Mouse (Mus musculus): ENCODE measurements around the gene Adamts17. TPM values are rescaled to one million over a fixed set of nuclear protein-coding genes. Genes with fewer than 3 reads are reported as not detected.

Adamts17 gene
- polyA plus RNA-seq, 1 experiment: 2.1 TPM

GRCm38 (mm10) chr7:66933251-66933650, 93.7 kb downstream of the Adamts17 start:
- no peak for DNase-seq (ENCODE audit: low spot score)

DNA sequence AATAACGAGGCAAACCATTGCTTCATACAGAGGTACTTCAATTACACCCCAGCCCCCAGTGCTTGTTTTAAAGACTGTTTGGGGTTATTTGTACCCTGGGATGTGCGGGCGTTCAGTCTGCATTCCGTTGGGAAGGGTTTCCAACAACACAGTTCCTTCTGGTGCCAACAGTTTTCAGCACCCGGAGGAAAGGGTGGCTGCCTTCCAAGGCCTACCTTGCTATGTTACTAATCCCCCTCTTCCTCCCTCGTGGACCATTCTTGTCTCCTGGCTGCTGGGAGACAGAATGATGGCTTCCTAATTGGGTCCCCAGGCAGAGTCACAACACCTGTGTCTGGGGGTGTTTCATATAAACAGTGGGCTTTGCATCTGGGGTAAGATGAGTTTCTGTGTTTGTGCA, 94.5 kb downstream of the Adamts17 start:
- no peak for DNase-seq (ENCODE audit: low spot score)

DNA sequence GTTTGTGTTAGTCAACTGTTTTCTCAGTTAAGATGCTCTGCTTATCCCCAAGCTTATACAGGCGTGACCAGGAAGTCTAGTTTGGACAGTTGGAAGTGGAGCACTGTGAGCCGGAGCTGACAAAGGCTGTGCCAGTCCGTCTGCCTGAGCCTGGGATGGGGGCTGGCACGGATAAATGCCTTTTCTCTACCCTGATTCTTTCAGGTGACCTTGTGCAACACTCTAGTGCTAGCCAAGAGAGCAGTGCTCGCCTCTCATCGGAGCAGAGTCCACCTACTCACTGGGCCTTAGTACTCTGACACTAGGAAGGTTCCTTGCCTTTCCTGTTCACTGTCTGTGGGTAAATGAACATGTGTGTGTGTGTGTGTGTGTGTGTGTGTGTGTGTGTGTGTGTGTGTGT, 95.5 kb downstream of the Adamts17 start:
- DNase-seq (ENCODE audit: low spot score): no peak

- DNase-seq (ENCODE audit: low spot score): no peak
Measured at GRCm38 (mm10) chr7:66936042-66936755, 96.7 kb downstream of the Adamts17 start.

DNA sequence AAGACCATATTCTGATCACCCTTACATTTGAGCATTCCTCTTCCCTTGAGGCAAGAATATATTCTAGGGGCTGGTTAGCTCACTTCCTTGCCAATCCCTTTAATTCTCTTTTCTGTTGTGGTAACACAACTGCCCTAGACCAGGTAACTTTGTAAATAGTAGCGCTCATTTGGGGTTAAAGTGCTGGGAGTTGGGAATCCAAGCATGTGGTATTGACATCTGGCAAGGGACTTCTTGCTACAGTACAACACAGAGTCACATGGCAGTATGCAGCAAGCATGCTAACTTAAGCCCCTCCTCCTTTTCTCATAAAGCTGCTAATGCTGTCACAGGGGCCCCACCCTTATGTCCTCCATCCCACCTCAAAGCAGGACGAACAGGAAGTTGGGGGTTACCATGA, 97.4 kb downstream of the Adamts17 start:
- no peak for DNase-seq (ENCODE audit: low spot score)

DNA sequence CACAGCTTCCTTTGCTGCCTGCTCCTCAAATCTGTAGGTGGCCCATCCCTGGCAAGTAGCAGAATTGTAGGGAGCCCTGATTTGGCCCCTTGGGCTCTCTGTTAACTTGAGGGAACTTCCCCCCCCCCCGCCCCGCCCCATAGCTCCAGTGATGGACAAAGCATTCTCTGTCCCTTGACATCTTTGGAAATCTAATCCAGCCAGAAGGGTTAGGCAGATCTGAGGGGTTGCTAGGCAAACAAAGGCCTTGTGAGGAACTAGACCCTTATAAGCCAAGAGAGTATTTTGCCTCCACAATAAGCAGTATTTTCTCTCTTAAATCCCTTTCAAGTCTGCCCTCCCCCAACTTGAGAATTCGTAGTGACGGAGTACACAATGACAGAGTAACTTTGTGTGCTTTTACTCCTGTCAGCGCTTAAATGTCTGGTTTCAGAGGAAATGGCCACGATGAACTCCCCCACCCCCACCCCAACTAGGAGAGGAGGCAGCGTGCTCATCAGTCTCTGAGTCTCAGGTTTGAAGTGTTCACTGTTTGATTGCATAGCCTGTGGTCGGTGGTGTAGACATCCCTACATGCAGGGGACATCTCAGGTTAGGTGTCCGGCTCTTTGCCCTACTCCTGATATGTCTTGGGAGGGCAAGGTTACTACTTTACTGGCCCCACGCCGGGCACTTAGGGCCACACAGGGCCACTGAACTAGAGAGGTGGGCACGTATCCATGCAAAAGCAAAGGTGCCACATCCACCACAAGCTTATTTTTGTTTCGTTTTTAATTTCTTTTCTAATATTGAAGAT, 99.7 kb downstream of the Adamts17 start:
- DNase-seq (ENCODE audit: low spot score): no peak

- DNase-seq (ENCODE audit: low spot score): no peak
Measured at GRCm38 (mm10) chr7:66940761-66941160, 101.2 kb downstream of the Adamts17 start.

DNA sequence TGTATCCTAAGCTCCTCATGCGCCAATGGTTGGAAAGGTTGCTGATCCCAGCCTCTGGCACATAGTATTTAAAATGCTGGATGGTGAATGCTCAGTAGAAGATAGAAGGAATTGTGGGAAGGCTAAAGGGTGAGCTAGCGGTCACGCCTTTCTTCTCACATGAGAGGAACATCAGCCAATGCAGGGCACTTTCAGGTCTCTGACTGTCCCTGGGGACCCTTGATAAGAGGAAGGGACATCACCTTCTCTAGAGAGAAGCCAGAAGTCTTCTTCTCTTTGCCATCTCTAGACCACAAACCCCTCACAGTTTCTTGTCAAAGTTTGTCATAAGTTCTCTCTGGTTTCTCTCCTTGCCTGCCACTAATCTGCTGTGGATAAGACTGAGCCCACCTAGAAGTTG, 109.5 kb downstream of the Adamts17 start:
- no peak for DNase-seq (ENCODE audit: low spot score)

DNA sequence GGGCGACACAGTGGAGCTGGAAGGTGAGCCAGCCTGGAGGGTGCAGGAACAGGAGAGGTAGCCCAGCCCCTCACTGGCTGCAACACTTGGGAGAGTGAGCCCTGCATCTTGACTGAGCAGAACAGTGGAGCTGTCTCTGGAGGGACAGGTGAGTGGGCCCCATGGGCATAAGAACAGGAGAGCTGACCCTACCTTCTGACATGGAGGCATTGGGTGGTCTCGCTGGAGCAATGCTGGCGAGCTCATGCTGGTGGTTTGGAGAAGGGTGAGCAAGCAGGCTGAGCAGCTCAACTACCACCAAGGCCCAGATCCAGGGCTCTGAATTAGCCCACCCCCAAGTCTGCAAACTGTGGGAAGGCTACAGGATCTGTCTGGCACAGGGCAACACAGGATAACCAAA, 113.4 kb downstream of the Adamts17 start:
- no peak for DNase-seq (ENCODE audit: low spot score)

- DNase-seq (ENCODE audit: low spot score): no peak
Measured at GRCm38 (mm10) chr7:66954073-66954472, 114.5 kb downstream of the Adamts17 start.

DNA sequence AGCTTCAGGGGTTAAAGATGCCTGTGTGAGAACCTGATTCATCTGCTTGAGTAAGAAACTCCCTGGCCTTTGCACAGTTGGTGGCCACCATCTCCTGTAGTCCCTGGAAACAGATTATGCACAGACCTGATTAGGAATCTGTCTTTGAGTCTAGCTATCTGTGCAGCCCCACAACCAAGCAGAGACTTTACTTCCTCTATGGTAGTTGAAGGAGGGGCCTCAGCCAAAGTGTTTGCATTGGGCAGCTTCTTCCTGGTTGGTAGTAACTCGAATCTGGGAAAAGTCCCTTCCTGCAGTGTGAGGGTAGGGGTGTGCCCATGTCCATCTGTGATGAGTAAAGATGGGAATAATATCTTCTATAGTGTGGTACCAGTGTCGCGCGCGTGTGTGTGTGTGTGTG, 115.2 kb downstream of the Adamts17 start:
- DNase-seq (ENCODE audit: low spot score): no peak

GRCm38 (mm10) chr7:66955455-66955919, 116.0 kb downstream of the Adamts17 start:
- no peak for DNase-seq (ENCODE audit: low spot score)

GRCm38 (mm10) chr7:66955978-66956377, 116.4 kb downstream of the Adamts17 start:
- DNase-seq (ENCODE audit: low spot score): no peak

- DNase-seq (ENCODE audit: low spot score): no peak
Measured at GRCm38 (mm10) chr7:66957764-66958163, 118.2 kb downstream of the Adamts17 start.

DNA sequence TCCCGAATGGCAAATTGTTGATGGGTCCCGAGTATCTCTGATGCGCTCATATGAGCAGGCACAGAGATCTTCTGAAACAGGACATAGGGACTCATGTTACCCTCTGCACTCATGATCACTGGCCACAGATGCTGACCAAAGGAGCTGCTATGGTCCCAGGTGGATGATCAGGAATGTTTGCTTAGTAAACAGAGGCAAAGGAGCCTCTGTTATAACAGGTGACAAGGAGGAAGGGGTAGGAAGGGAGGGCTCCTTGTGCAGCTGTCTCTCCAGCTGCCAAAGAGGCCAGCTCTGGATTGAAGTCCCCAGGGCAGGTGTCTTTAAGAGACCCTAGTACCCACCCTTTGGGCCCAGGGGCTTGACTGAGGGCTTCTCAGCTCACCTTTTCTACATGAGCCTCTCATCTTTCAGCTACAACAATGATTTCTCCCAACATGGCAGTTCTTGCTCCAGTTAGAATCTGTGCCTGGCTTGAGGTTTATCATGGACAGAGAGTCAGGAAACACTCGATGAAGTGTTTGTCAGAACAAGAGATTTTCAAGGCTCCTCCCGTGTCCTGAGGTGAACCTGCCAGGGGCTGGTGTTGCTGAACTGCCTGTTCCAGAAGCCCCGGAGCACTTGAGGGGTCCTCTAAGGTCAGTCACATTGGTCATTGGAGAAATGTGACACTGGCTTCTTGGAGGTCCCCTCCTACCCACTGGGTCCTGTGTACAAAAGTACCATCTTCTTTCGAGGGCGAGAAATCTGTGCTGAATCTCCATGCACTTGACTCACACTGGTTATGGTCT, 120.9 kb downstream of the Adamts17 start:
- DNase-seq (ENCODE audit: low spot score): no peak

GRCm38 (mm10) chr7:66962736-66963135, 123.2 kb downstream of the Adamts17 start:
- no peak for DNase-seq (ENCODE audit: low spot score)

- DNase-seq (ENCODE audit: low spot score): no peak
Measured at GRCm38 (mm10) chr7:66963541-66963940, 124.0 kb downstream of the Adamts17 start.

DNA sequence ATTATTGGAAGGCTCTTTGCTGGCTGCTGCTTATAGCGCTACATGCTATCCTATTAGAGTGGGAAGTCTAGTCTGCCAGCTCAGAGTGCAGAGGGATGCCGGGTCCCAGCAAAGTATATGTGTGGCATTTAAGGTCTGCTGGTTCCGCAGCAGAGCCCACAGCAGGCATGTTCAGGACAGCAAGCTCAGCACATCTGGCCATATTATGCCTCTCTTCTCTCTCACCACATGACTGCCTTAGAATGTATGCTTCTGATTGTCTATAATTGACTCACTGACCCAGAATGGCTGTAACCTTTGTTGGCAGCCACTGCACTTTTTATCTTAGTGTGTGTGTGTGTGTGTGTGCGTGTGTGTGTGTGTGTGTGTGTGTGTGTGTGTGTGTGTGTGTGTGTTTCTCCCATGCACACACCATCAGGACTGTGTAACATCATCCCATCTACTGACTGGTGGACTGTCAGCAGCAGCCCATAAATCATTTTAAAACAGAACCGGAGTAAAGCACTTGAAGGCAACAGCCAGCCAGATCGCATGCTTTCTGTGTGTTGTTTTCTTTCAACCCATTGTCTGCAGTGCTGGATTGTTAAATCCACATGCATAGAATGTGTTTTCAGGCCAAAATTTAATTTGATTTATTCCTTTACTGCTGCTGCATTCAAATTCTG, 127.1 kb downstream of the Adamts17 start:
- DNase-seq (ENCODE audit: low spot score): no peak

GRCm38 (mm10) chr7:66967206-66967919, 127.8 kb downstream of the Adamts17 start:
- no peak for DNase-seq (ENCODE audit: low spot score)

GRCm38 (mm10) chr7:66968661-66969060, 129.1 kb downstream of the Adamts17 start:
- DNase-seq (ENCODE audit: low spot score): no peak

DNA sequence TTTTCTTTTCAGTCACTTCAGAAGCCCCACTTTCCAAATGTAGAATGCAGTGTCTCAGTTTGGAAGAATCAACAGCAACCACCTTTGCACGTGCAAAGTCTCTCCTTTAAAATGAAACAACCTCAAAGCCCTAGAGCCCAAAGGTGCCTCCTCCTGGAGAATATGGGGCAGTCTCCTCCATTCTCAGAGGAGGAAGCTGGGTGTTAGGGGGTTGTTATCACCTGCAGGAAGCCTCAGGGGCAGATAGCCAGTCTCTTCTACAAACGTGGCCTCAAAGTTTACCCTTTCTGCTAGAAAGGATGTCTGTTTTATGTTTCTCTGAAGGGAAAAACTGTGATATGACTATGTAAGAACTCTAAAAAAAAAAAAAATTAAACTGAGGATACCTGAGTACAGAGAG, 129.7 kb downstream of the Adamts17 start:
- no peak for DNase-seq (ENCODE audit: low spot score)

Data from urinary bladder, adult 2 months (tissue).